Mouse (Mus musculus) ES-E14 (cell line): ENCODE data around the gene Rab25. TPM values are rescaled to one million over a fixed set of nuclear protein-coding genes. Genes with fewer than 3 reads are reported as not detected.

Experiments
- DNase-seq: peaks from one replicate; pipeline ENCODE4 v3.0.0-alpha.2; 2013; ENCODE audit warnings: low read depth, low spot score
- H3K27ac ChIP-seq: 2 replicates; pipeline ENCODE4 v1.5.1; 2012; ENCODE audit warnings: low read depth, mild to moderate bottlenecking, low read length, moderate library complexity, mixed read lengths; ENCODE audit not compliant: poor library complexity, insufficient read depth, severe bottlenecking
- H3K36me3 ChIP-seq: 2 replicates; pipeline ENCODE4 v1.6.1; 2012; ENCODE audit warnings: mild to moderate bottlenecking, low read length, moderate library complexity, mixed read lengths; ENCODE audit not compliant: control insufficient read depth, poor library complexity, insufficient read depth, severe bottlenecking
- H3K4me1 ChIP-seq, 2 experiments: fragments of 150-350 bp in 1 of 2; sonication (generic) in 1 of 2; 2 replicates each; pipeline ENCODE4 v1.6.1; 2012; ENCODE audit warnings: low read length in 2 of 2, mild to moderate bottlenecking in 1 of 2, mixed read lengths in 1 of 2; ENCODE audit not compliant: control insufficient read depth in 2 of 2, insufficient read depth in 2 of 2, poor library complexity in 1 of 2
- H3K4me3 ChIP-seq, 2 experiments: fragments of 150-350 bp in 1 of 2; sonication (generic) in 1 of 2; 2 replicates each; pipeline ENCODE4 v1.5.1; 2012; ENCODE audit warnings: low read length in 2 of 2, low read depth in 1 of 2, mild to moderate bottlenecking in 1 of 2, mixed read lengths in 1 of 2; ENCODE audit not compliant: insufficient read depth in 1 of 2, poor library complexity in 1 of 2, severe bottlenecking in 1 of 2
- H3K9ac ChIP-seq: 2 replicates; pipeline ENCODE4 v1.6.1; 2012; ENCODE audit warnings: low read depth, mild to moderate bottlenecking, low read length, mixed read lengths; ENCODE audit not compliant: poor library complexity, insufficient read depth, severe bottlenecking
- H3K9me3 ChIP-seq: fragments of 150-350 bp; sonication (generic); 2 replicates; pipeline ENCODE4 v1.6.1; 2012; ENCODE audit warnings: low read depth, mild to moderate bottlenecking, low read length; ENCODE audit not compliant: control insufficient read depth, insufficient read depth
- CHD2 ChIP-seq: IDR thresholded peaks from 2 replicates; pipeline ENCODE4 v1.6.1; 2014; ENCODE audit warnings: mild to moderate bottlenecking, low read depth, low read length, inconsistent platforms
- HCFC1 ChIP-seq: IDR thresholded peaks from 2 replicates; pipeline ENCODE4 v1.6.1; 2012; ENCODE audit warnings: low read length, inconsistent platforms, borderline replicate concordance; ENCODE audit not compliant: insufficient read depth
- MAFK ChIP-seq: IDR thresholded peaks from 2 replicates; pipeline ENCODE4 v1.6.1; 2014; ENCODE audit warnings: mild to moderate bottlenecking, low read depth, low read length, inconsistent platforms; ENCODE audit not compliant: insufficient read depth
- ZC3H11A ChIP-seq: IDR thresholded peaks from 2 replicates; pipeline ENCODE4 v1.6.1; 2012; ENCODE audit warnings: low read depth, mild to moderate bottlenecking, inconsistent platforms, low read length, borderline replicate concordance
- ZNF384 ChIP-seq: IDR thresholded peaks from 2 replicates; pipeline ENCODE4 v1.6.1; 2012; ENCODE audit warnings: low read depth, low read length, inconsistent platforms
- in situ Hi-C, 2 experiments: fragments of 600-800 bp; cut with MboI; formaldehyde crosslinking; loops; one replicate each; pipeline ENCODE4 v1.15.1; 2025; ENCODE audit warnings: low sequenced_read_pairs in 2 of 2, inconsistent platforms in 1 of 2; ENCODE audit not compliant: unreplicated experiment in 2 of 2
- total RNA-seq: library from RNA; depleted of rRNA; stranded (reverse); fragments of 300-350 nt; gene quantifications from 2 replicates; pipeline ENCODE4 v1.2.3, GENCODE M21; 2012

Rab25 gene
- total RNA-seq, 1 experiment = 2.1 TPM

DNA sequence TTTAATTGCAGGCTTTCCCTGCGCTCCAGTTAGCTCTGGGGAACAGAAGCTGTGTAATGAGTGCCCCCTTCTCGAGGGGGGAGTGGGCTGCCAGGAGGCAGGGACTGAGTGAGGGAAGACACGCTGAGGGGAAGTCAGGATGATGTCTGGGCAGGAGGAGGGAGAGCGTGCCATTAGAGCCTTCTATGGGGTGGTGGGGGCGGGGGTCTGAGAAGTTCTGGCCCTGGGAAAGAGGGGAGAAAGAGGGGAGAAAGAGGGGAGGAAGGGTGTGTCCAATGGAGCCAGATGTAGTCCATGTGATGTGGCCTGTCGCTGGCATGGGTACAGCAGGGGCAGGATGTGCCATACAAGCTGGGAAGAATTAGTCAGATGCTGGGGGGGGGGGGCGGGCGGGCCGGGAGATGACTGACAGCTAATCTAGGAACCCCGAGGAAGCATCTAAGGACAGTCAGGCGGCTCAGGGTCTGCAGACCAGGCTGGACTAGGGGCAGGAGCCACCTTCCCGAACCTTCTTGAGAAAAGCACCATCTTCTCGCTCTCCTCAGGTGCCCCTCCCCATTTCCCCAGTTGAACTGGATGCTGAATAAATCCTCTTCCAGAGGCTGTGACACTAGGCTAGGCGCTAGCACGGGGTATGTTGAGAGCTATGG, 35.1 kb downstream of the Rab25 start:
- Histone ChIP-seq H3K27ac (no peak overlapping the region; the same call in 1 of the 2 replicates), H3K4me3 (no peak overlapping the region), H3K36me3 (no peaks in the 10 kb centered on the region), H3K9me3 (no peaks in the 10 kb centered on the region), H3K9ac (peak overlapping the region; percentile 23; the same call in 1 of the 2 replicates), H3K4me1 (peaks cover 11 to 43% of the 10 kb centered on the region in 2 experiments; a peak in 3 of 4 replicates)
- DNase-seq = no peak
- TF ChIP-seq HCFC1 (no peak), MAFK (no peak), CHD2 (no peak), ZNF384 (no peak), ZC3H11A (no peak)
- in situ Hi-C loops = no loop called here

DNA sequence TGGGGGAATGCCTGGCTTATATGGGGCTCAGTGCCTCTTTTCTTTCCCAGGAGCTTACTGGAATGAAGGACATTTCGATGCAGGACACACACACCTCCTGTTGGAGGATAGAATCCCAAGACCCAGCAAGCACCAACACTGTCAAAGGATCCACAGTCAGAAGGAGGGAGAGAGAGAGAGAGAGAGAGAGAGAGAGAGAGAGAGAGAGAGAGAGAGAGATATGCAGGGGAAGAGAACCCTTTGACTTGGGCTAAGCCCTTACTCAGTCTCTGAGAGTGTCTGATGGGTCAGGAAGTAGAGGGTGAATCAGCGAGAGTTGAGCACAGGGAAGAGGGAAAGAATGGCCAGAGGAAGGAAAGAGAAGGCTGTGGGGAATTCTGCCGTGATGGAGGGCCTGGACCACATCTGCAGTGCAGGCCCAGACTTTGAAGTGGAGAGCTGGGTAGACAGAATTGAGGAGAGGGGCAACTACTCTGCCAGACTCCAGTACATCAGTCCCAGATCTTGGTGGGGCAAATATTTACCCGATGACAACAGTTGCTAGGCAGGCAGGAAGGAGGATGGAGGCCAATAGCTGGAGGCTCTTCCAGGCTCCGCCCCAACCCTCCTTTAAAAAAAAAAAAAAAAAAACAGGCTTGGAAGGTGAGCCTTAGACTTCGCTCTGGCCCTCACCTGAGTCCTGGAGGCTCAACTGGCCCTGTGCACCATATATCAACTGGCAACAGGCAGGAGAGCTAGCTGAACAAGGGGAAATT, 35.8 kb downstream of the Rab25 start:
- peak overlapping the region; percentile 58 for H3K27ac ChIP-seq

DNA sequence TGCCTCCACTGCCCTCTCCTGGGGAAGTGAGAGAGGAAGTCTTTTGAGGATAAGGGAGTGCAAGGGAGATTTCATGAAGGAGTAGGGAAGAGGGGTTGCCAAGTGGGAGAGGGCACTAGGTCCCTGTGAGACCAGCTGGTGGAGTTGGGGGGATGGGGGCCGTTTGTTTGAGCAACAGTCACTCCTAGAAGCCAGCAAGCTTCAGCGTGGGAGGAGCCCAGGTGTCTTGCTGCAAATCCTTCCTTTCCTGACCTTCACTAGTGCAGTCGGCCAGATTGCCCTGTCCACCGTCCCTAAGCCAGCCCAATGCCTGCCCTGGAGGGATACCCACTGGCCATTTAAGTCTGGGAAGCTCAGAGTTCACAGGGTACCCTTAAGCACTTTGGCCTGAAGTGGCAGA, 36.5 kb downstream of the Rab25 start:
- Histone ChIP-seq H3K9me3 (no peaks in the 10 kb centered on the region), H3K36me3 (no peaks in the 10 kb centered on the region), H3K9ac (peak overlapping the region; percentile 26; the same call in 1 of the 2 replicates), H3K27ac (peak overlapping the region; percentile 51), H3K4me3 (no peak overlapping the region), H3K4me1 (peaks cover 11 to 46% of the 10 kb centered on the region in 2 experiments; a peak in 3 of 4 replicates)
- in situ Hi-C loops = no loop called here
- TF ChIP-seq ZC3H11A (no peak), HCFC1 (no peak), MAFK (no peak), ZNF384 (no peak), CHD2 (no peak)
- no peak for DNase-seq

More for the DNA sequence above, 35.8 kb downstream of the Rab25 start:
- in situ Hi-C loops = no loop called here
- no peak for DNase-seq
- TF ChIP-seq CHD2 (no peak), MAFK (no peak), ZNF384 (peak; percentile 97), ZC3H11A (no peak), HCFC1 (no peak)
- H3K4me3 ChIP-seq = no peak overlapping the region
- peaks cover 11 to 46% of the 10 kb centered on the region in 2 experiments; a peak in 3 of 4 replicates for H3K4me1 ChIP-seq
- peak overlapping the region; percentile 26; the same call in 1 of the 2 replicates for H3K9ac ChIP-seq
- no peaks in the 10 kb centered on the region for H3K36me3 ChIP-seq
- no peaks in the 10 kb centered on the region for H3K9me3 ChIP-seq

DNA sequence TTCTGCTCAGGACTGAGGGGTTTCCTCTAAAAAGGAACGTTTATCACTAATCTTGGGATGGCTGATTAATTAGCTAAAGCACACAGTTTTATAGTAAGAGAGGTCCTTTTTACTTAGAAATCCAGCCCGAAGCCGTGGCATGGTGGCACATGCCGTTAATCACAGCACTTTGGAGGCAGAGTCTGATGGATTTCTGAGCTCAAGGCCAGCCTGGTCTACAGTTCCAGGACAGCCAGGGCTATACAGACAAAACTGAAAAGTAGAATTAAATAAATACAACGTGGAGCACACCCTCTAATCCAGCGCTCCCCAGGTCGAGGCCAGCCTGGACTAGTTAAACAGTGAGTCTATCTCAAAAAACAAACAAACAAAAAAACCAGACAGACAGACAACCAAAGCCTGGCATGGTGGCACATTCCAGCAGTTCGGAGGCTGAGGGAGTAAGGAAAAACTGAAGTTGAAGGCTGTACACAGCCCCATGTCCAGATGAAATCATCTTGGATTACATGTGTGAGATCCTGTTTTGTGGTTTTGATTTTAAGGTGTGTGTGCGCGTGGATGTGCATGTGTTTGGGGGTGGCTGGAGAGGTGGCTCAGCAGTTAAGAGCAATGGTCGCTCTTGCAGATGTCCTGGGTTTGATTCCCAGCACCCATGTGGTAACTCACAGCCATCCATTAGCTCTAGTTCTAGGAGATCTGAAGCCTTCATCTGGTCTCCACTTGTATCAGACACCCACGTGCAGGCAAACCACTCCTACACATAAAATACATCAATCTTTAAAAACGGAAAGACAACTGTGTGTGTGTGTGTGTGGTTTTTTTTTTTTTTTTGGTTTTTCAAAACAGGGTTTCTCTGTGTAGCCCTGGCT, 37.4 kb downstream of the Rab25 start:
- Histone ChIP-seq H3K9ac (peak overlapping the region; percentile 86), H3K9me3 (no peaks in the 10 kb centered on the region), H3K27ac (peak overlapping the region; percentile 97), H3K4me3 (peak overlapping the region; percentile 70 to 71), H3K36me3 (no peaks in the 10 kb centered on the region), H3K4me1 (peaks cover 11 to 48% of the 10 kb centered on the region in 2 experiments; a peak in 3 of 4 replicates)
- TF ChIP-seq ZC3H11A (no peak), CHD2 (no peak), ZNF384 (no peak), MAFK (no peak), HCFC1 (no peak)
- in situ Hi-C loops = no loop called here
- no peak for DNase-seq
